Mouse (Mus musculus) ES-CJ7 (cell line): ENCODE measurements around the gene Zscan2.

Experiments
- DNase-seq: peaks from one replicate; pipeline ENCODE4 v3.0.0; 2011; ENCODE audit warnings: low read depth, low spot score

The Zscan2 gene

GRCm38 (mm10) chr7:80919647-80920008 lies 58.9 kb downstream of the Zscan2 start:
- no peak for DNase-seq

- DNase-seq, result no peak
These were observed 62.4 kb downstream of the Zscan2 start for GRCm38 (mm10) chr7:80923165-80923564.
